Mouse (Mus musculus): ENCODE measurements around the gene Smg1.

DNA sequence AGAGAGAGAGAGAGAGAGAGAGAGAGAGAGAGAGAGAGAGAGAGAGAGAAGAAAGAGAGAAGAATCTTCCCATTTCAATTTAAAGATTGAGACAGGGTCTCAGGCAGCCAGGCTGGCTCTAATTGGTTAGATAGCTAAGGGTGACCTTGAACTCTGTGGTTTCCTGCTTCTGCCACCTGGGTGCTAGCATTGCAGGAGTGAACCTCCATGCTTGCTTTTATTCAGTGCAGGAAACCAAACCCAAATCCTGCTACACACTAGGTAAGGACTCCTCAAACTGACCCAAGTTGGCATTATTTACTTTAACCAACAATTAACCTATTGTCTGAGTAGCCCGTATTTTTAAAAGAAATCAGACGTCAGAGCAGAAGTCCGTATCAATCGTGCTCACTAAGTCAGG lies 10.5 kb upstream of the Smg1 start:
- TF ChIP-seq POLR2A (IDR thresholded peaks at IDR 0.05; ENCODE audit: borderline replicate concordance, insufficient read depth, low read length) (no peak), CTCF (IDR thresholded peaks at IDR 0.05; ENCODE audit: borderline replicate concordance, insufficient read depth, low read depth, low read length) (no peak)

Data from cerebellum, adult 2 months (tissue).